Mouse (Mus musculus): ENCODE data around the gene Cox6b1.

GRCm38 (mm10) chr7:30593579-30594509 is 32.1 kb downstream of the Cox6b1 start:
- TF ChIP-seq CTCF (IDR thresholded peaks at IDR 0.05; ENCODE audit: low read depth) (no peak), EP300 (IDR thresholded peaks at IDR 0.05; ENCODE audit: low read depth) (no peak)

Data from liver, postnatal 0 days (tissue).